ENCODE assay signal across 8 mouse cellular contexts in genomic region chr3:137917694-137918171, GRCm38 (mm10). TPM values are rescaled to one million over a fixed set of nuclear protein-coding genes. Genes with fewer than 3 reads are reported as not detected.
DNase-seq lines count a peak whose midpoint lies in the region; ATAC-seq and TF ChIP-seq lines count a peak whose summit lies in the region.

No protein-coding gene starts in this region.

- H3K9ac ChIP-seq in hindbrain, embryonic 14.5 days: peak overlapping the region; percentile 60
- peak overlapping the region; percentile 46 for H3K9ac ChIP-seq in midbrain, embryonic 15.5 days

- no peak for DNase-seq in kidney, adult 2 months
- no peak for DNase-seq in kidney, postnatal 25 days
- DNase-seq in brain, adult 2 months (ENCODE audit: low read depth, low spot score): peak; percentile 7
- no peak for DNase-seq in hindbrain, embryonic 14.5 days (ENCODE audit: low spot score)
- DNase-seq in adrenal gland, postnatal 25 days: no peak
- DNase-seq in cerebellum, postnatal 10 days: no peak
- no peak for DNase-seq in right cerebral cortex, postnatal 14 days

- no peaks in the 10 kb centered on the region for H3K27me3 ChIP-seq in kidney, adult 2 months (replicated peaks; ENCODE audit: control insufficient read depth, insufficient read depth, low read length)
- no peaks in the 10 kb centered on the region for H3K27me3 ChIP-seq in hindbrain, embryonic 14.5 days (ENCODE audit: control insufficient read depth, insufficient read depth, low read length)
- no peaks in the 10 kb centered on the region for H3K27me3 ChIP-seq in midbrain, embryonic 15.5 days (replicated peaks)

- no peak for TF ChIP-seq POLR2A in kidney, adult 2 months (IDR thresholded peaks at IDR 0.05; ENCODE audit: low read depth, low read length)

- peak overlapping the region; percentile 77 for H3K4me2 ChIP-seq in hindbrain, embryonic 14.5 days (replicated peaks)
- peak overlapping the region; percentile 89 for H3K4me2 ChIP-seq in midbrain, embryonic 15.5 days

- H3K9me3 ChIP-seq in hindbrain, embryonic 14.5 days (ENCODE audit: control insufficient read depth, low read length): no peaks in the 10 kb centered on the region
- H3K9me3 ChIP-seq in midbrain, embryonic 15.5 days: no peaks in the 10 kb centered on the region

- H3K36me3 ChIP-seq in kidney, adult 2 months (ENCODE audit: control insufficient read depth, insufficient read depth, low read length): no peaks in the 10 kb centered on the region; the same call in 1 of the 2 replicates
- peaks cover 23% of the 10 kb centered on the region for H3K36me3 ChIP-seq in hindbrain, embryonic 14.5 days (replicated peaks; ENCODE audit: control insufficient read depth, insufficient read depth)
- H3K36me3 ChIP-seq in midbrain, embryonic 15.5 days (replicated peaks): peaks cover 4% of the 10 kb centered on the region; the same call in 1 of the 2 replicates

- peak overlapping the region; percentile 99 for H3K4me3 ChIP-seq in kidney, adult 2 months (ENCODE audit: insufficient read depth, low read depth, low read length)
- H3K4me3 ChIP-seq in hindbrain, embryonic 14.5 days (replicated peaks; ENCODE audit: low read length): peak overlapping the region; percentile 65
- peak overlapping the region; percentile 98 for H3K4me3 ChIP-seq in midbrain, embryonic 15.5 days

- no peak for TF ChIP-seq CTCF in kidney, adult 2 months (conservative IDR thresholded peaks at IDR 0.05; ENCODE audit: insufficient read depth, insufficient read length, low read depth, low read length)

- peaks cover 7% of the 10 kb centered on the region; the same call in 1 of the 2 replicates for H3K4me1 ChIP-seq in kidney, adult 2 months (ENCODE audit: control insufficient read depth, insufficient read depth, low read length)
- peaks cover 20% of the 10 kb centered on the region for H3K4me1 ChIP-seq in hindbrain, embryonic 14.5 days (replicated peaks; ENCODE audit: control insufficient read depth, insufficient read depth, low read length)
- peaks cover 23% of the 10 kb centered on the region for H3K4me1 ChIP-seq in midbrain, embryonic 15.5 days

- ATAC-seq in hindbrain, embryonic 14.5 days (ENCODE audit: low FRiP score): peak; percentile 73
- peak; percentile 81 for ATAC-seq in midbrain, embryonic 15.5 days (replicated peaks)

- H3K27ac ChIP-seq in kidney, adult 2 months (ENCODE audit: insufficient read depth, low read depth, low read length): 0 out of 2 replicates have a peak overlapping the region, but pooled peaks have one; percentile 10
- peak overlapping the region; percentile 84 for H3K27ac ChIP-seq in hindbrain, embryonic 14.5 days
- H3K27ac ChIP-seq in midbrain, embryonic 15.5 days: peak overlapping the region; percentile 88

- WGBS in kidney, adult 2 months: 36% methylated on average over 12 of the region's 12 CpGs
- 18% methylated on average over 12 of the region's 12 CpGs for WGBS in hindbrain, embryonic 14.5 days
- WGBS in midbrain, embryonic 15.5 days: 6% methylated on average over 12 of the region's 12 CpGs

RNA-seq across cellular contexts. Expression of gene Lamtor3, which starts 0.6 kb away (rescaled TPM):
- 32.9 and 41.5 TPM in 2 replicates for polyA plus RNA-seq in kidney, adult 2 months (2012; rRNA removed)
- polyA plus RNA-seq in hindbrain, embryonic 14.5 days (2014; fragmentation: Nextera tagmentation; extraction: Ambion mirVana): 128 and 131 TPM in 2 replicates
- polyA plus RNA-seq in midbrain, embryonic 15.5 days (2015; fragmentation: Nextera tagmentation; extraction: Ambion mirVana): 133 and 134 TPM in 2 replicates
- total RNA-seq in adrenal gland, postnatal 25 days (2021): 65.6 and 71.3 TPM in 2 replicates

RNA-seq across cellular contexts. Expression of gene Dnajb14, which starts 50.3 kb away (rescaled TPM):
- 5.4 and 6.2 TPM in 2 replicates for polyA plus RNA-seq in kidney, adult 2 months (2012; rRNA removed)
- polyA plus RNA-seq in hindbrain, embryonic 14.5 days (2014; fragmentation: Nextera tagmentation; extraction: Ambion mirVana): 19.1 and 19.8 TPM in 2 replicates
- 15.8 and 16.7 TPM in 2 replicates for polyA plus RNA-seq in midbrain, embryonic 15.5 days (2015; fragmentation: Nextera tagmentation; extraction: Ambion mirVana)
- total RNA-seq in adrenal gland, postnatal 25 days (2021): 18.0 and 22.4 TPM in 2 replicates

RNA-seq across cellular contexts. Expression of gene H2afz, which starts 53.4 kb away (rescaled TPM):
- 365 and 439 TPM in 2 replicates for polyA plus RNA-seq in kidney, adult 2 months (2012; rRNA removed)
- polyA plus RNA-seq in hindbrain, embryonic 14.5 days (2014; fragmentation: Nextera tagmentation; extraction: Ambion mirVana): 748 TPM in 2 replicates
- polyA plus RNA-seq in midbrain, embryonic 15.5 days (2015; fragmentation: Nextera tagmentation; extraction: Ambion mirVana): 694 and 721 TPM in 2 replicates
- 170 and 200 TPM in 2 replicates for total RNA-seq in adrenal gland, postnatal 25 days (2021)

Comparison
In these comparisons a context has a peak if more than half of its experiments do, and no peak if none do; other contexts are left out.
1. H3K27ac ChIP-seq: peak in every context shown above with its lines; median percentile 88 in midbrain, embryonic 15.5 days; 84 in hindbrain, embryonic 14.5 days; 10 in kidney, adult 2 months.